Mouse (Mus musculus) stomach, postnatal 0 days (tissue): Measurements from ENCODE around the gene Slc4a4.

ENCODE experiments used
- CTCF ChIP-seq: IDR thresholded peaks from 2 replicates; pipeline ENCODE4 v1.5.1; 2016; ENCODE audit warnings: antibody characterized with exemption, low read depth, mild to moderate bottlenecking, moderate library complexity
- EP300 ChIP-seq: optimal IDR thresholded peaks from 2 replicates; pipeline ENCODE3; 2016; ENCODE audit warnings: antibody characterized with exemption

GRCm38 (mm10) chr5:88939782-88940181, 53.2 kb downstream of the Slc4a4 start:
- TF ChIP-seq CTCF (no peak), EP300 (no peak)
